Mouse (Mus musculus) E14TG2a.4 (cell line): ENCODE measurements around the gene Ugt3a1.

Source experiments
- CTCF ChIP-seq: conservative IDR thresholded peaks from 2 replicates; pipeline ENCODE4 v1.5.1; 2014; ENCODE audit warnings: low read length
- NANOG ChIP-seq: IDR thresholded peaks from 2 replicates; pipeline ENCODE4 v1.6.1; 2014; ENCODE audit warnings: borderline replicate concordance, low read length, mixed read lengths
- POU5F1 ChIP-seq: IDR thresholded peaks from 2 replicates; pipeline ENCODE4 v1.6.1; 2014; ENCODE audit warnings: low read length, borderline replicate concordance

GRCm38 (mm10) chr15:9252891-9253290, 23.8 kb upstream of the Ugt3a1 start:
- no peak for TF ChIP-seq CTCF
- TF ChIP-seq POU5F1: no peak
- no peak for TF ChIP-seq NANOG
